Mouse (Mus musculus): ENCODE measurements at regions not wholly inside any gene's neighbourhood (a gene's known extent, or its start where the extent isn't known, plus 50 kb on each side); places are given as distances from the start of the nearest gene placed in this dataset.

GRCm38 (mm10) chr13:78428469-78428868 is 228.9 kb upstream of the Nr2f1 start:
- Histone ChIP-seq H3K36me3 (ENCODE audit: control insufficient read depth, insufficient read depth) (no peaks in the 10 kb centered on the region), H3K9me3 (ENCODE audit: control insufficient read depth, low read length) (no peaks in the 10 kb centered on the region), H3K27ac (ENCODE audit: low read length) (peak overlapping the region; percentile 87), H3K27me3 (replicated peaks; ENCODE audit: control insufficient read depth, insufficient read depth, low read length) (no peaks in the 10 kb centered on the region), H3K4me1 (replicated peaks; ENCODE audit: control insufficient read depth, insufficient read depth, low read length) (peaks cover 20% of the 10 kb centered on the region), H3K9ac (replicated peaks; ENCODE audit: low read depth, low read length) (no peak overlapping the region), H3K4me3 (replicated peaks; ENCODE audit: low read length) (no peak overlapping the region), H3K4me2 (ENCODE audit: low read length) (peak overlapping the region; percentile 65)
- no peak for ATAC-seq
- WGBS: 28% methylated on average over 4 of the region's 4 CpGs

- peak overlapping the region; percentile 37 for H3K4me3 ChIP-seq (replicated peaks; ENCODE audit: low read length)
- peak overlapping the region; percentile 53 for H3K9ac ChIP-seq (replicated peaks; ENCODE audit: low read depth, low read length)
- H3K4me1 ChIP-seq (replicated peaks; ENCODE audit: control insufficient read depth, insufficient read depth, low read length): peaks cover 20% of the 10 kb centered on the region
- H3K9me3 ChIP-seq (ENCODE audit: control insufficient read depth, low read length): no peaks in the 10 kb centered on the region
- no peaks in the 10 kb centered on the region for H3K36me3 ChIP-seq (ENCODE audit: control insufficient read depth, insufficient read depth)
- H3K27me3 ChIP-seq (replicated peaks; ENCODE audit: control insufficient read depth, insufficient read depth, low read length): no peaks in the 10 kb centered on the region
- peak overlapping the region; percentile 65 for H3K4me2 ChIP-seq (ENCODE audit: low read length)
- ATAC-seq: peak; percentile 8
- 3% methylated on average over 9 of the region's 9 CpGs for WGBS
- H3K27ac ChIP-seq (ENCODE audit: low read length): peak overlapping the region; percentile 87
Measured at GRCm38 (mm10) chr13:78428084-78428445, 228.5 kb upstream of the Nr2f1 start.

DNA sequence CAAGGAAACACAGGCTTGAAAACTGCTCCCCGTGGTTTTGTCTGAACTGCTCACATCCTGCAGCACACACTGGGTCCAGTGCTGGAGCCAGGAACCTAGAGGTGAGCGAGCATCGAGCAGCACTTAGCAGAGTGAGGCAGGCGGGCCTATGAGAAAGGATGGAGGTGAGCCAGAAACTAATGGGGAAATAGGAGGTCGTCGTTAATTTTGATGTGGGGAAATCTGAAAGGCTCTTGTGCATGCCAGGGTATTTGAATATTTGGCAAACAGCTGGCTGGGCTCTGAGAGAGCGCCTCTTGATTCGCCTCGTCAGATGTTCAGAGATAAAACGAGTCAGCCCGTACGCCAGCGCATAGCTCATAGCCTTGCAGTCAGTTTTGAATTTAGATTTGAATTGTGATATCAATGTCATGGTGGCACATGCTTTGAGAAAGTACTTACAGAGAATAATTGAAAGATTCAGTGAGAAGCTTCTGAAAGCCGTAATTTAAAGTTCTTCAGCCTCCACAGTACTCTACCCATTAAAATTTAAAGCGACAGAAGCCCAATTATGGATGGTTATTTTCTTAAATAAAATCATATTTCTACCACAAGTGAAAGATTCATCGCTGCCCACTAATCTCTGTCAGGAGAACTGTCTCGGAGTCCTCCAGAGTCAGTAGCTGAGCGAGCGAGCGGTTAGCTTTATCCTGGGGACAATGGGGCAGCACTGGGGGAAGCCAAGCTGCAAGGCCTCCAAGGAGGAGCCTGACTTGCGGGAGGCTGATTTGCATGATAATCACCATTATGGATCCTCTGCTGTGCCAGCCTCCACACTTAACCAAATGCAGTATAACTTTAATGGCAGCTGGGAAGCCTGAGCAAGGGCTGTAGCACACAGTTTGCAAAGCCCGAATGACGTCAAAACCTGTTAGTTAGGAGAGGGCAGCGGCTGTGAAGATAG is 227.9 kb upstream of the Nr2f1 start:
- ATAC-seq: peak; percentile 95

DNA sequence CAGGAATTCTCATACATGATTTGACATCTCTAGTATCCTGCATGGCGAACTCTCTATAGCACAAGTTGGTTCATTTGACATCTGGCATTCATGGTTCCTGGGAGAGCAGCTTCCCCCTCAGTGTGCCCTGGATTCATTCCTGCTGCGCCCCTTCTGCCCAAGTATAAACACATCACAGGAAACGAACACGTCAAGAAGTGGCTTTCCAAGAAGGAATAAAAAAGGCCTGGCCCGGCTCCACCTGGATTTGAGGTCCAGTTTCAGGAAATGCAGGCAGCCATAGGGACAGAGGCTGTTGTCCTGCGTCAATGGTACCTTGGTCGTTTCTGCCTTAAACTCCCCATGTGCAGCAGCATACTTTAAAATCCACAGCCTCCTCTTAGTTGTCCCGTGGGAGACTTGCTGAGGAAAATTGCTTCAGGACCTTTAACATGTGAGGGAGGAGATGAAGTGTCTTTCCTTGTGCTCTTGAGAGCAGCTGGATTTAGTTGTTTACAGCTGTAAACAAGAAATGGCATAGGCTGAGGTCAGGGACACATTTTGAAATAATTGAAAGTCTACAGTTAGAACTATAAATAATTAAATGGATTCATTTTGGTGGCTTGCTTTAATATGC is 226.9 kb upstream of the Nr2f1 start:
- Histone ChIP-seq H3K27ac (ENCODE audit: low read length) (peak overlapping the region; percentile 35; the same call in 1 of the 2 replicates), H3K27me3 (replicated peaks; ENCODE audit: control insufficient read depth, insufficient read depth, low read length) (no peaks in the 10 kb centered on the region), H3K9ac (replicated peaks; ENCODE audit: low read depth, low read length) (no peak overlapping the region), H3K36me3 (ENCODE audit: control insufficient read depth, insufficient read depth) (no peaks in the 10 kb centered on the region), H3K9me3 (ENCODE audit: control insufficient read depth, low read length) (no peaks in the 10 kb centered on the region), H3K4me3 (replicated peaks; ENCODE audit: low read length) (no peak overlapping the region), H3K4me1 (replicated peaks; ENCODE audit: control insufficient read depth, insufficient read depth, low read length) (peaks cover 20% of the 10 kb centered on the region), H3K4me2 (ENCODE audit: low read length) (no peak overlapping the region)
- no peak for ATAC-seq
- WGBS: 20% methylated on average over 8 of the region's 8 CpGs

More for the DNA sequence above, 227.9 kb upstream of the Nr2f1 start:
- H3K9ac ChIP-seq (replicated peaks; ENCODE audit: low read depth, low read length): peak overlapping the region; percentile 53
- 1% methylated on average over 24 of the region's 24 CpGs for WGBS
- peaks cover 20% of the 10 kb centered on the region for H3K4me1 ChIP-seq (replicated peaks; ENCODE audit: control insufficient read depth, insufficient read depth, low read length)
- peak overlapping the region; percentile 65 for H3K4me2 ChIP-seq (ENCODE audit: low read length)
- H3K36me3 ChIP-seq (ENCODE audit: control insufficient read depth, insufficient read depth): no peaks in the 10 kb centered on the region
- H3K27me3 ChIP-seq (replicated peaks; ENCODE audit: control insufficient read depth, insufficient read depth, low read length): no peaks in the 10 kb centered on the region
- H3K27ac ChIP-seq (ENCODE audit: low read length): peak overlapping the region; percentile 87
- no peaks in the 10 kb centered on the region for H3K9me3 ChIP-seq (ENCODE audit: control insufficient read depth, low read length)
- H3K4me3 ChIP-seq (replicated peaks; ENCODE audit: low read length): peak overlapping the region; percentile 37

- no peaks in the 10 kb centered on the region for H3K27me3 ChIP-seq (replicated peaks; ENCODE audit: control insufficient read depth, insufficient read depth, low read length)
- no peak overlapping the region for H3K4me2 ChIP-seq (ENCODE audit: low read length)
- WGBS: 73% methylated on average over 3 of the region's 3 CpGs
- H3K9me3 ChIP-seq (ENCODE audit: control insufficient read depth, low read length): no peaks in the 10 kb centered on the region
- no peak overlapping the region for H3K27ac ChIP-seq (ENCODE audit: low read length)
- no peak overlapping the region for H3K4me3 ChIP-seq (replicated peaks; ENCODE audit: low read length)
- ATAC-seq: no peak
- H3K9ac ChIP-seq (replicated peaks; ENCODE audit: low read depth, low read length): no peak overlapping the region
- no peaks in the 10 kb centered on the region for H3K36me3 ChIP-seq (ENCODE audit: control insufficient read depth, insufficient read depth)
- H3K4me1 ChIP-seq (replicated peaks; ENCODE audit: control insufficient read depth, insufficient read depth, low read length): peaks cover 4% of the 10 kb centered on the region; the same call in 1 of the 2 replicates
Measured at GRCm38 (mm10) chr13:78405071-78405470, 205.5 kb upstream of the Nr2f1 start.

DNA sequence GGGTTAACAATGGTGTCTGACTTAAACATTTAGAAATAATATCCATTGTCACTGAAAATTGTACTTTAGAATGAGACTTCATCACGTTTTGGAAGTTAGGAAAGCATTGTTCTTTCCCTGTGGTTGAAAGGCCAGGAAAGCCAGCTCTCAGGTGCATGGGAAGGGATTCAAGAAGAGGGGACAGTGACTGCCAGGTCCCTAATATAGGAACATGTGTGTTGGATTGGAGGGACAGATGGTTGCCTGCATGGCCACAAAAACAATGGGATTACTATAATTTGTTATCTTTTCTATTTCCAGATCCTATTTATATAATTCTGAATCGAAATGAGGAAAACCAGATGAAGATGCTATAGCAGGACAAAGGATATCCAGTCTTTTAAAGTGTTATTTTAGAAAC is 184.2 kb upstream of the Nr2f1 start:
- no peak overlapping the region for H3K4me2 ChIP-seq (ENCODE audit: low read length)
- H3K27ac ChIP-seq (ENCODE audit: low read length): no peak overlapping the region
- H3K4me3 ChIP-seq (replicated peaks; ENCODE audit: low read length): no peak overlapping the region
- H3K9me3 ChIP-seq (ENCODE audit: control insufficient read depth, low read length): no peaks in the 10 kb centered on the region
- no peak overlapping the region for H3K9ac ChIP-seq (replicated peaks; ENCODE audit: low read depth, low read length)
- no peak for ATAC-seq
- H3K36me3 ChIP-seq (ENCODE audit: control insufficient read depth, insufficient read depth): no peaks in the 10 kb centered on the region
- WGBS: 63% methylated on average over 2 of the region's 2 CpGs
- H3K27me3 ChIP-seq (replicated peaks; ENCODE audit: control insufficient read depth, insufficient read depth, low read length): no peaks in the 10 kb centered on the region
- no peaks in the 10 kb centered on the region for H3K4me1 ChIP-seq (replicated peaks; ENCODE audit: control insufficient read depth, insufficient read depth, low read length)

- 0 out of 2 replicates have a peak, but pooled peaks have one; percentile 36 for ATAC-seq
- Histone ChIP-seq H3K4me3 (replicated peaks; ENCODE audit: low read length) (no peak overlapping the region), H3K9ac (replicated peaks; ENCODE audit: low read depth, low read length) (no peak overlapping the region), H3K27ac (ENCODE audit: low read length) (no peak overlapping the region), H3K4me1 (replicated peaks; ENCODE audit: control insufficient read depth, insufficient read depth, low read length) (no peaks in the 10 kb centered on the region), H3K27me3 (replicated peaks; ENCODE audit: control insufficient read depth, insufficient read depth, low read length) (no peaks in the 10 kb centered on the region), H3K9me3 (ENCODE audit: control insufficient read depth, low read length) (no peaks in the 10 kb centered on the region), H3K4me2 (ENCODE audit: low read length) (no peak overlapping the region), H3K36me3 (ENCODE audit: control insufficient read depth, insufficient read depth) (no peaks in the 10 kb centered on the region)
- WGBS: 21% methylated on average over 1 of the region's 1 CpGs
Measured at GRCm38 (mm10) chr13:78361236-78361635, 161.7 kb upstream of the Nr2f1 start.

DNA sequence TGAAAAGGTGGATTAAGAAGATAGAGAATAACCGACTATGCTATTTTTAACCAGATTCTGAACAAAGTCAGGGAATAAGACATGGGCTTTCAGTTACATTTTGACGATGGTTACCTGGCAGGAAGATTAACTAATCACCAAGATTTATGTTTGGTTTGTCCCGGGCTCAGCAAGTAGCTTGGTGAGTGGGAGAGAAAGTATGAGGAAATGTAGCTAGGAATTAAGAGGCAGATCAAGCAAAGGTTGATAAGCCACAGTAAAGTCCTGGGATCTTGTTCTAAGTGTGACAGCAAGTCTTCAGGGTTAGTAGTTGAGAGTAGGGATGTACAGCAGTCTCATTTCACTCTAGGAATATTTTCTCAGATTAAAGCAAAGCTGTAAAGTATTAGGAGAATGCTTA is 149.3 kb upstream of the Nr2f1 start:
- H3K36me3 ChIP-seq (ENCODE audit: control insufficient read depth, insufficient read depth): no peaks in the 10 kb centered on the region
- H3K4me2 ChIP-seq (ENCODE audit: low read length): no peak overlapping the region
- H3K27ac ChIP-seq (ENCODE audit: low read length): no peak overlapping the region
- ATAC-seq: no peak
- 74% methylated on average over 3 of the region's 3 CpGs for WGBS
- H3K9ac ChIP-seq (replicated peaks; ENCODE audit: low read depth, low read length): no peak overlapping the region
- H3K9me3 ChIP-seq (ENCODE audit: control insufficient read depth, low read length): no peaks in the 10 kb centered on the region
- H3K4me3 ChIP-seq (replicated peaks; ENCODE audit: low read length): no peak overlapping the region
- no peaks in the 10 kb centered on the region for H3K4me1 ChIP-seq (replicated peaks; ENCODE audit: control insufficient read depth, insufficient read depth, low read length)
- no peaks in the 10 kb centered on the region for H3K27me3 ChIP-seq (replicated peaks; ENCODE audit: control insufficient read depth, insufficient read depth, low read length)

GRCm38 (mm10) chr13:78324443-78325206 is 125.1 kb upstream of the Nr2f1 start:
- WGBS: 39% methylated on average over 4 of the region's 4 CpGs
- Histone ChIP-seq H3K4me3 (replicated peaks; ENCODE audit: low read length) (no peak overlapping the region), H3K36me3 (ENCODE audit: control insufficient read depth, insufficient read depth) (no peaks in the 10 kb centered on the region), H3K9me3 (ENCODE audit: control insufficient read depth, low read length) (no peaks in the 10 kb centered on the region), H3K4me2 (ENCODE audit: low read length) (no peak overlapping the region), H3K27me3 (replicated peaks; ENCODE audit: control insufficient read depth, insufficient read depth, low read length) (no peaks in the 10 kb centered on the region), H3K9ac (replicated peaks; ENCODE audit: low read depth, low read length) (no peak overlapping the region), H3K4me1 (replicated peaks; ENCODE audit: control insufficient read depth, insufficient read depth, low read length) (no peaks in the 10 kb centered on the region), H3K27ac (ENCODE audit: low read length) (no peak overlapping the region)
- ATAC-seq: peak; percentile 72
